Mouse (Mus musculus): Measurements from ENCODE around the gene Rara. TPM values are rescaled to one million over a fixed set of nuclear protein-coding genes. Genes with fewer than 3 reads are reported as not detected.

The Rara gene
- total and polyA plus RNA-seq, 3 experiments = 12.1 to 13.7 TPM; not detected in 1

GRCm38 (mm10) chr11:99023094-99023493 lies 95.5 kb downstream of the Rara start:
- no peaks in the 10 kb centered on the region for H3K27me3 ChIP-seq (ENCODE audit: control insufficient read depth in 1 of 2, insufficient read depth in 2 of 2, low read length in 2 of 2)
- H3K9me3 ChIP-seq (replicated peaks; ENCODE audit: insufficient read depth, low read length) = no peaks in the 10 kb centered on the region
- peak overlapping the region; percentile 97 for H3K9ac ChIP-seq (ENCODE audit: control insufficient read depth, low read depth, low read length, poor library complexity, severe bottlenecking)
- TF ChIP-seq USF2 (IDR thresholded peaks at IDR 0.05; ENCODE audit: borderline replicate concordance in 1 of 2, insufficient read depth in 1 of 2, low read depth in 1 of 2, low read length in 2 of 2) (no peak), CHD1 (IDR thresholded peaks at IDR 0.05; ENCODE audit: low read depth, low read length) (peak; percentile 95), UBTF (IDR thresholded peaks at IDR 0.05; ENCODE audit: borderline replicate concordance, insufficient read depth, low read depth, low read length) (no peak), NELFE (IDR thresholded peaks at IDR 0.05; ENCODE audit: low read depth, low read length) (no peak), MYC (IDR thresholded peaks at IDR 0.05; ENCODE audit: low read depth, low read length) (peak; percentile 13; the same call in 1 of the 2 replicates), GATA1 (IDR thresholded peaks at IDR 0.05; ENCODE audit: low read depth, low read length) (no peak), HCFC1 (IDR thresholded peaks at IDR 0.05; ENCODE audit: low read depth, low read length) (no peak; the same call in 1 of the 2 replicates), MAZ (IDR thresholded peaks at IDR 0.05; ENCODE audit: low read depth, low read length) (0 out of 2 replicates have a peak, but pooled peaks have one; percentile 26), TBP (IDR thresholded peaks at IDR 0.05; ENCODE audit: low read depth, low read length) (no peak), ZMIZ1 (IDR thresholded peaks at IDR 0.05; ENCODE audit: low read depth, low read length) (0 out of 2 replicates have a peak, but pooled peaks have one; percentile 2), RAD21 (IDR thresholded peaks at IDR 0.05; ENCODE audit: low read depth, low read length) (no peak), MAFK (IDR thresholded peaks at IDR 0.05; ENCODE audit: borderline replicate concordance, low read depth, low read length) (no peak), ELF1 (IDR thresholded peaks at IDR 0.05; ENCODE audit: low read depth, low read length) (no peak), GABPA (IDR thresholded peaks at IDR 0.05; ENCODE audit: low read depth, low read length) (no peak), BHLHE40 (IDR thresholded peaks at IDR 0.05; ENCODE audit: borderline replicate concordance, low read depth, low read length) (no peak), POLR2AphosphoS2 (IDR thresholded peaks at IDR 0.05; ENCODE audit: low read length) (no peak), MYB (IDR thresholded peaks at IDR 0.05; ENCODE audit: low read depth, low read length) (no peak), RCOR1 (IDR thresholded peaks at IDR 0.05; ENCODE audit: low read depth, low read length) (no peak), POLR2AphosphoS5 (IDR thresholded peaks at IDR 0.05; ENCODE audit: borderline replicate concordance, low read depth, low read length) (no peak), SMC3 (IDR thresholded peaks at IDR 0.05; ENCODE audit: low read depth, low read length) (no peak), TCF12 (IDR thresholded peaks at IDR 0.05; ENCODE audit: low read depth, low read length) (no peak)
- H3K27ac ChIP-seq (ENCODE audit: control insufficient read depth, low read depth, low read length) = peak overlapping the region; percentile 88
- H3K4me3 ChIP-seq (ENCODE audit: control insufficient read depth in 1 of 2, insufficient read depth in 1 of 2, low read depth in 2 of 2, low read length in 2 of 2) = peak overlapping the region; percentile 88 to 93
- peak; percentile 66 for DNase-seq (ENCODE audit: low read depth, low spot score)
- peaks cover 42 to 44% of the 10 kb centered on the region in 2 experiments for H3K36me3 ChIP-seq (ENCODE audit: control insufficient read depth in 1 of 2, insufficient read depth in 2 of 2, low read length in 2 of 2)
- peaks cover 0 to 11% of the 10 kb centered on the region in 2 experiments; a peak in 3 of 4 replicates for H3K4me1 ChIP-seq (ENCODE audit: control insufficient read depth in 1 of 2, insufficient read depth in 2 of 2, low read length in 2 of 2)
- peaks cover 39% of the 10 kb centered on the region for H3K79me2 ChIP-seq (ENCODE audit: control insufficient read depth, insufficient read depth, low read length, poor library complexity)
